Mouse (Mus musculus) embryonic facial prominence, embryonic 14.5 days (tissue): ENCODE results near the gene Nlk. TPM values are rescaled to one million over a fixed set of nuclear protein-coding genes. Genes with fewer than 3 reads are reported as not detected.

Experiments
- ATAC-seq: fragments of 200-750 bp; cut with Nextera tagmentation; 2 replicates; pipeline ENCODE4 v1.8.0; 2017; ENCODE audit warnings: low read depth, moderate number of reproducible peaks, moderate TSS enrichment
- DNase-seq: peaks from one replicate; pipeline ENCODE4 v3.0.0-alpha.2; 2015; ENCODE audit warnings: low spot score
- H3K27ac ChIP-seq: fragments of 300-500 bp; sonication (generic); replicated peaks from 2 replicates; pipeline ENCODE4 v1.5.1; 2014; ENCODE audit warnings: low read depth, mild to moderate bottlenecking, low read length, moderate library complexity
- H3K27me3 ChIP-seq: fragments of 300-500 bp; sonication (generic); replicated peaks from 2 replicates; pipeline ENCODE4 v1.6.1; 2014; ENCODE audit warnings: low read length; ENCODE audit not compliant: control insufficient read depth, insufficient read depth
- H3K36me3 ChIP-seq: fragments of 300-500 bp; sonication (generic); 2 replicates; pipeline ENCODE4 v1.6.1; 2014; ENCODE audit warnings: low read length, mixed read lengths; ENCODE audit not compliant: control insufficient read depth, insufficient read depth
- H3K4me1 ChIP-seq: fragments of 300-500 bp; sonication (generic); 2 replicates; pipeline ENCODE4 v1.6.1; 2014; ENCODE audit warnings: antibody characterized with exemption, low read length; ENCODE audit not compliant: control insufficient read depth, insufficient read depth
- H3K4me2 ChIP-seq: fragments of 300-500 bp; sonication (generic); 2 replicates; pipeline ENCODE4 v1.6.1; 2014; ENCODE audit warnings: low read depth, mild to moderate bottlenecking, low read length, moderate library complexity, mixed read lengths
- H3K4me3 ChIP-seq: fragments of 300-500 bp; sonication (generic); 2 replicates; pipeline ENCODE4 v1.5.1; 2014; ENCODE audit warnings: low read depth, mild to moderate bottlenecking, low read length
- H3K9ac ChIP-seq: fragments of 300-500 bp; sonication (generic); 2 replicates; pipeline ENCODE4 v1.6.1; 2014; ENCODE audit warnings: low read depth, mild to moderate bottlenecking, low read length, moderate library complexity, mixed read lengths
- H3K9me3 ChIP-seq: fragments of 300-500 bp; sonication (generic); 2 replicates; pipeline ENCODE4 v1.6.1; 2016; ENCODE audit warnings: low read length; ENCODE audit not compliant: control insufficient read depth
- WGBS: fragments of 180-500 bp; shearing (Covaris S2); extraction: QIAGEN DNeasy Blood & Tissue Kit; methylation state at CpG from one replicate; pipeline ENCODE4 v1.1.7; 2014; 5-methylcytosine and 5-hydroxymethylcytosine counted together
- polyA plus RNA-seq: library from polyadenylated mRNA; unstranded; fragments of >200 nt; fragmentation: Nextera tagmentation; extraction: Ambion mirVana; gene quantifications from 2 replicates; pipeline ENCODE4 v1.2.1, GENCODE M21; 2014

Gene Nlk
- polyA plus RNA-seq, 1 experiment from 2014 or later: 10.6 TPM

DNA sequence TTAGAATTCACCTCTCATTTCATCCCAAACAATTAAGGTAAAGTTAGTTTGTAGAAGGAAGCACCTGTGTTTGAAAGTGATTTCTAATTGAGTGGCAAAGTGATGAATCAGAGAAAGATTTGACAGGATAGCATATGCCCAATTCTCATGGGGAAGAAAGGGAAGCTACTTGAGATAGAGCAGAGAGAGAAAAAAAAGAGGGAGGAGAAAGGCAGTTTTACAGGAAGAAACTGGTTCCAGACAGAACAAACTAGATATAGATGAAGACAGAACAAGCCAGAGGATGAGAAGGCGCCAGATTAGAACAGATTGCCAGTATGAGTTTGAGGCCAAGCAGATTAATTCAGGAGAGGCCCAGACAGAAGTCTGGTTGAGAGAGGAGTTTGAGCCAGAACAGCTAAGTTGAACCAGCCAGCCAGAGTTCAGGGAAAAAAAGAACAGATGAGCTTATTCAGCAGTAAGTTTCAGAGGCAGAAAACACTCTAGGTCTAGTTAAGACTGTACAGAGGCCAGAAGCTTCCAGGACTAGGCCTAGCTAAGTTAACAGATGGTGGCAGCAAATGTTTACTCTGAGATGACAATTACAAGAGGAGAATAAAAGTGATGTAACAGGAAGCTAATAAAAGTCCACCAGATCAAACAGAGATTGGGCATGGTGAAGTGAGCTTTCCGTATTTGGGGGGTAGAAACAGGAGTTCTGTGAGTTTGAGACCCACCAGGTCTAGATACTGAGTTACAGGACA is 149.3 kb downstream of the Nlk start:
- 89% methylated on average over 2 of the region's 2 CpGs for WGBS
- H3K4me2 ChIP-seq: no peak overlapping the region
- H3K36me3 ChIP-seq: peaks cover 20% of the 10 kb centered on the region
- no peaks in the 10 kb centered on the region for H3K9me3 ChIP-seq
- no peak overlapping the region for H3K9ac ChIP-seq
- H3K27me3 ChIP-seq: no peaks in the 10 kb centered on the region
- peaks cover 13% of the 10 kb centered on the region for H3K4me1 ChIP-seq
- H3K4me3 ChIP-seq: no peak overlapping the region
- no peak for ATAC-seq
- no peak for DNase-seq
- no peak overlapping the region for H3K27ac ChIP-seq

GRCm38 (mm10) chr11:78545181-78545580 is 152.0 kb downstream of the Nlk start:
- ATAC-seq (no peak), DNase-seq (no peak)
- no peak overlapping the region for H3K4me3 ChIP-seq
- H3K9me3 ChIP-seq: no peaks in the 10 kb centered on the region
- H3K4me1 ChIP-seq: peaks cover 13% of the 10 kb centered on the region
- no peak overlapping the region for H3K9ac ChIP-seq
- H3K36me3 ChIP-seq: peaks cover 40% of the 10 kb centered on the region
- H3K4me2 ChIP-seq: no peak overlapping the region
- no peak overlapping the region for H3K27ac ChIP-seq
- H3K27me3 ChIP-seq: no peaks in the 10 kb centered on the region
- 66% methylated on average over 8 of the region's 8 CpGs for WGBS

DNA sequence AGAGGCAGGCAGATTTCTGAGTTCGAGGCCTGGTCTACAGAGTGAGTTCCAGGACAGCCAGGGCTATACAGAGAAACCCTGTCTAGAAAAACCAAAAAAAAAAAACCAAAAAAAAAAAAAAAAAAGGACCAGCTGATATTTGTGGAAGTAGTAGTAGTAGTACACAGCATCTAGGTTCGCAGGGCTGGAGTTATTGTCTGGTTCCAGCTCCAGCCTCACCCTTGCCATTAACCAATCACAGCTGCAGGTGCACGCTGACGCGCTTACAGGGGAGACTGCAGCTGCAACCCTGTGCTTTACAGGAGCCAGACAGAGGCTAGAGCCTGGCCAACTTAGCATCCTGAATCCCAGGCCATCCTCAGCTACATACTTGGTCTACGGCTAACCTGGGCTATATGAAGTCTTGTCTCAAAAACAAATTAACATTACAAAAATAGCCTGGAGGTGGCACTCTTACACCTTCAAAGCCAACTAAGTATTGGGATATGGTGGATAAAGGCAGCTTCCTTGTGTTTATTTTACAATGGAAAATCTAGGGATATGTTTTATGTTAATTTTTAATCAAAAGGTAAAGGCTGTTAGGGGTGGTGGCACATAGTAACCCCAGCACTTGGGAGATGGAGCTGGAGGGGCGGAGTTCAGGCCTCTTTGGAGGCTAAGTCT is 152.6 kb downstream of the Nlk start:
- DNase-seq (no peak), ATAC-seq (no peak)
- H3K36me3 ChIP-seq: peaks cover 46% of the 10 kb centered on the region
- no peaks in the 10 kb centered on the region for H3K9me3 ChIP-seq
- no peak overlapping the region for H3K27ac ChIP-seq
- H3K4me3 ChIP-seq: no peak overlapping the region
- no peaks in the 10 kb centered on the region for H3K27me3 ChIP-seq
- WGBS: 92% methylated on average over 7 of the region's 7 CpGs
- H3K4me2 ChIP-seq: no peak overlapping the region
- H3K4me1 ChIP-seq: peaks cover 10% of the 10 kb centered on the region
- H3K9ac ChIP-seq: no peak overlapping the region

DNA sequence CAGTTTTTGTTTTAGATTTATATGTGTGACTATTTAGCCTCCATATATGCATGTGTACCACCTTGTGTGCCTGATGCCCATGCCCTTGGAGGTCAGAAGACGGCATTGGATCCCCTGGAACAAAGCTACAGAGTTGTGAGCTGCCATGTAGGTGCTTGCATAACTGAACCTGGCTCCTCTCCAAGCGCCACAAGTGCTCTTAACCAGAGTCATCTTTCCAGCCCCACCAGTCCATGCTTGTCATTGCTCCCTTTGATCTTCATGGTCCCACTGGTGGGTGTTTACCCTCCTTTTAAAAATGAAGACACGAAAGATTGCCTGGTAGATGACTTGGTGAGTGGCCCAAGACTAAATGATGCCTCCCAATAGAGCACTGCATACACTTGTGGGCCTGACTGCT is 156.8 kb downstream of the Nlk start:
- Histone ChIP-seq H3K4me3 (no peak overlapping the region), H3K27ac (no peak overlapping the region), H3K9ac (no peak overlapping the region), H3K9me3 (no peaks in the 10 kb centered on the region), H3K27me3 (no peaks in the 10 kb centered on the region), H3K4me1 (peaks cover 6% of the 10 kb centered on the region; the same call in 1 of the 2 replicates), H3K4me2 (no peak overlapping the region), H3K36me3 (peaks cover 59% of the 10 kb centered on the region)
- 85% methylated on average over 3 of the region's 3 CpGs for WGBS
- no peak for ATAC-seq
- DNase-seq: peak; percentile 31

DNA sequence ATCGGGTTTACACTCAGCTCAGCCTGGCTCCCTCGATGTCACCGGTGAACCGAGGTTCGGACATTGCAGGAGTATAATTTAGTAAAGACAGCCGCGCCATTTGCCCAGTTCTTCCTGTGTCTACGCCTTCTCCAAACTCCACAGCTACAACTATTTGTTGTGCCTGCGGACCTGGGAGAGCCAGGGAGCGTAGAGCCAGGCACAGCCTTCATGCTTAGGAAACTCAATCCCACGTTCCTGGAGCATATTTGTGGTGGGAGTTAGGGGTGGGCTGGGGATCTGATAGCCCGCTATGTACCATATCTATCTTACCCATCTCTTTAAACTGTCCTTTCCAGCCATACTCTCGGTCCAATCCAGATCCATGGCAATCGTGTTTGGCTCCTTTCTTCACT is 160.5 kb downstream of the Nlk start:
- no peak for ATAC-seq
- Histone ChIP-seq H3K27me3 (no peaks in the 10 kb centered on the region), H3K36me3 (peaks cover 38% of the 10 kb centered on the region), H3K4me1 (peaks cover 16% of the 10 kb centered on the region), H3K4me2 (peak overlapping the region; percentile 84), H3K4me3 (peak overlapping the region; percentile 73), H3K27ac (peak overlapping the region; percentile 91), H3K9ac (peak overlapping the region; percentile 83), H3K9me3 (no peaks in the 10 kb centered on the region)
- DNase-seq: peak; percentile 20
- under 1% methylated on average over 14 of the region's 14 CpGs for WGBS

DNA sequence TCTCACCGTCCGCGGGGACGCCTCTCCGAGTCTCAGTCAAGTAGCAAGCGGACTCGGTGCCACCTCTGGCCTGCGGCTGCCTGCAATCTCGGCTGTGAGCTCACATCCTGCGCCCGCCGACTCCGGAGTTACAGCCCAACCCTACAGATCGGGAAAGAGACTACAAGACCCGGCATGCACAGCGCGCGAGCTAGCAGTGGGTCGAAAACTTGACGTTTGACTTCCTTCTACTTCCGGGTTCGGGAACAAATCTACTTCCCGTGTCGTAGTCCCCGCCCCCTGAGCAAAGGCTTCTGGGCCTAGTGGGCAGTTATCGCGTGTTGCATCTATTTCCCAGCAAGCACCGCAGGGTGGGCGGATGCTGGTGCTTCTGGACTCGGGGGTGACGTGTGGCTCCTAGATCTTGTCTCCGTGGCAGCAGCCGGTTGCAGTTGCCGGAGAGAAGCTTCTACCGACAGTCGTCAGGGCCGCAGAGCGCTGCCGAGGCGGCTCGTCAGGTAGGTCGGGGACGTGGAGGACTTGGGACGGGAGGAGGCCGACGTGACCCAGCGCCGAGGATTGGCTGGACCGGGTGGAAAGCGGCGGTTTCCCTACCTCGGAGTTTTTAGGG is 161.0 kb downstream of the Nlk start, which contains the start of the genes Tnfaip1 and Ift20:
TSS of gene Tnfaip1 (minus strand) at position 253 of the 610 bp plus-strand sequence.
TSS of gene Ift20 (plus strand) at position 282 of the 610 bp plus-strand sequence.
- Histone ChIP-seq H3K4me3 (peak within 1 kb of the TSS; percentile 73), H3K27ac (peak within 1 kb of the TSS; percentile 95), H3K36me3 (peaks cover 35% of the 10 kb centered on the region), H3K9ac (peak within 1 kb of the TSS; percentile 83), H3K4me2 (peak within 1 kb of the TSS; percentile 84), H3K27me3 (no peaks in the 10 kb centered on the region), H3K9me3 (no peaks in the 10 kb centered on the region), H3K4me1 (peaks cover 16% of the 10 kb centered on the region)
- ATAC-seq (peak; percentile 99), DNase-seq (peak; percentile 100)
- under 1% methylated on average over 47 of the region's 52 CpGs for WGBS

- Histone ChIP-seq H3K9me3 (no peaks in the 10 kb centered on the region), H3K27ac (peak overlapping the region; percentile 95), H3K9ac (peak overlapping the region; percentile 83), H3K4me3 (peak overlapping the region; percentile 73), H3K4me1 (peaks cover 16% of the 10 kb centered on the region), H3K36me3 (peaks cover 35% of the 10 kb centered on the region), H3K27me3 (no peaks in the 10 kb centered on the region), H3K4me2 (peak overlapping the region; percentile 75)
- WGBS: under 1% methylated on average over 22 of the region's 23 CpGs
- ATAC-seq (peak; percentile 61), DNase-seq (peak; percentile 88)
These were observed 161.6 kb downstream of the Nlk start for GRCm38 (mm10) chr11:78535376-78536079.

DNA sequence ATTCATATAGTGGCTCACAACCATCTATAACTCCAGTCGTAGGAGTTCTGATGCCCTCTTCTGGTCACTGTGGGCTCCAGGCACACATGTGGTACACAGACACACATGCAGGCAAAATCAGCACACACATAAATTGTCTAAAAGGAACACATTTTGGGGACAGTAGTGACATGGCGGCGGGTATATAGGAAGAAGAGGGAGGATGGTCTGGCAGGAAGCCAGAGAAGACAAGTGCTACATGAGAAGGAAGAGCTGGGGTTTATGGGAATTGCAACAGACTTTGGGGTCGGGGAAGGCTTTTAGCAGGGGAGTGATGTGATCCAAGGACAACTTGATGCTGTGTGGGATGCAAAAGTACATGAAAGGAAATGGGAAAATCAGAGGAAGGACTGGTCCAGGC is 162.7 kb downstream of the Nlk start:
- DNase-seq: no peak
- Histone ChIP-seq H3K4me2 (peak overlapping the region; percentile 75), H3K27me3 (no peaks in the 10 kb centered on the region), H3K27ac (no peak overlapping the region), H3K4me3 (peak overlapping the region; percentile 73), H3K36me3 (peaks cover 35% of the 10 kb centered on the region), H3K9me3 (no peaks in the 10 kb centered on the region), H3K4me1 (peaks cover 16% of the 10 kb centered on the region), H3K9ac (no peak overlapping the region)
- WGBS: 86% methylated on average over 4 of the region's 4 CpGs
- ATAC-seq: no peak
